Comparison of ENCODE assay signal across 10 mouse cellular contexts in the genomic region with DNA sequence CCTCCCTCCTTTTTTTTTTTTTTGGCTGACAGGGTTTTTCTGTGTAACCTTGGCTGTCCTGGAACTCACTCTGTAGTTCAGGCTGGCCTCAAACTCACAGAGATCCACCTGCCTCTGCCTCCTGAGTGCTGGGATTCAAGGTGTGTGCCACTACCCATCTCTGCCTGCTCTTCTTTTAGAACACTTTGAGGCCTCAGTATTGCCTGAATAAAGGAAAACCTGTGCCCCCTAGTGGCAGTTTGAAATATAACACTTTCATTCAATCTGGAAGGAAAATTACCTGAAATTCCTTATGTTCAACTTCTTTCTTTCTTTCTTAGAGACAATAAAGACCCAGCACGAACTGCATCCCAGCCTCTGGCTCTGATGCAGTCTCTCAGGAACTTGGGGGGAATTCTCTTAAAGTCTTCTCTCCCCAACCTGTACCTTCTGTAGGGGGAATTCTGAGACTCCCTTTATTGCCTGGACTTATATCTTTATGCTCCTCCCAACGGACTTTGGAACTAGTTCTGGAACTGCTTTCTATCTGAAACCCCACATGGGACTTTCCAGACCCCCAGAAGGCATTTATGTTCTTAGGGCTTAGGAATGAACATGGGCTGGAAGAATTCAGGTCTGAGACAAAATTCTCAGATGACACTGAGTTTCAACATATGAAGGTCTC. TPM values are rescaled to one million over a fixed set of nuclear protein-coding genes. Genes with fewer than 3 reads are reported as not detected.
DNase-seq lines count a peak whose midpoint lies in the region; ATAC-seq and TF ChIP-seq lines count a peak whose summit lies in the region.
"Had no signal": no experiment of that assay in that cellular context is flagged by ENCODE, and none has a peak within 500 bp of the region (broad histone marks: within the 10 kb centered on the region; RNA-seq: fewer than 3 reads in every experiment).

No protein-coding gene starts in this region.

- H3K27ac ChIP-seq in kidney, adult 2 months (ENCODE audit: insufficient read depth, low read depth, low read length): no peak overlapping the region
- no peak overlapping the region for H3K27ac ChIP-seq in kidney, embryonic 16.5 days (ENCODE audit: low read length)
- H3K27ac ChIP-seq in cortical plate, adult 2 months (ENCODE audit: insufficient read depth, low read length): no peak overlapping the region
- H3K27ac ChIP-seq: embryonic facial prominence, embryonic 12.5 days; neural tube, embryonic 12.5 days had no signal

- H3K9me3 ChIP-seq in kidney, embryonic 16.5 days (ENCODE audit: low read length): no peaks in the 10 kb centered on the region
- H3K9me3 ChIP-seq: embryonic facial prominence, embryonic 12.5 days; neural tube, embryonic 12.5 days had no signal

- H3K4me1 ChIP-seq in kidney, adult 2 months (ENCODE audit: control insufficient read depth, insufficient read depth, low read length): no peaks in the 10 kb centered on the region
- no peaks in the 10 kb centered on the region for H3K4me1 ChIP-seq in kidney, embryonic 16.5 days (ENCODE audit: insufficient read depth, low read length)
- H3K4me1 ChIP-seq in cortical plate, adult 2 months (ENCODE audit: control insufficient read depth, insufficient read depth, low read length): no peaks in the 10 kb centered on the region
- H3K4me1 ChIP-seq: embryonic facial prominence, embryonic 12.5 days; neural tube, embryonic 12.5 days had no signal

- TF ChIP-seq POLR2A in kidney, adult 2 months (IDR thresholded peaks at IDR 0.05; ENCODE audit: low read depth, low read length): no peak
- TF ChIP-seq POLR2A in cortical plate, adult 2 months (IDR thresholded peaks at IDR 0.05; ENCODE audit: extremely low read depth, insufficient read depth, low read length): no peak

- H3K9ac ChIP-seq in kidney, embryonic 16.5 days (replicated peaks; ENCODE audit: low read length): no peak overlapping the region
- H3K9ac ChIP-seq: embryonic facial prominence, embryonic 12.5 days; neural tube, embryonic 12.5 days had no signal

- no peaks in the 10 kb centered on the region for H3K36me3 ChIP-seq in kidney, adult 2 months (ENCODE audit: control insufficient read depth, insufficient read depth, low read length)
- no peaks in the 10 kb centered on the region for H3K36me3 ChIP-seq in kidney, embryonic 16.5 days (ENCODE audit: insufficient read depth, low read length)
- H3K36me3 ChIP-seq: embryonic facial prominence, embryonic 12.5 days; neural tube, embryonic 12.5 days had no signal

- H3K4me3 ChIP-seq in kidney, adult 2 months (ENCODE audit: insufficient read depth, low read depth, low read length): no peak overlapping the region
- H3K4me3 ChIP-seq in kidney, embryonic 16.5 days (ENCODE audit: low read length): no peak overlapping the region
- no peak overlapping the region for H3K4me3 ChIP-seq in cortical plate, adult 2 months (ENCODE audit: insufficient read depth, low read length)
- H3K4me3 ChIP-seq: embryonic facial prominence, embryonic 12.5 days; neural tube, embryonic 12.5 days had no signal

- DNase-seq in kidney, adult 2 months: peak; percentile 62
- DNase-seq in 3T3-L1 (ENCODE audit: low read depth, low spot score): peak; percentile 73
- DNase-seq in CD8-positive naive resting alpha-beta T cell, adult 2 months (ENCODE audit: low read depth in 2 of 2, low spot score in 2 of 2): peak; percentile 18 to 28
- peak; percentile 43 for DNase-seq in thymus, postnatal 14 days
- no peak for DNase-seq in gastrocnemius, adult 8-10 months (ENCODE audit: low spot score in 2 of 2)
- DNase-seq in ovary, postnatal 36 days (ENCODE audit: low spot score): no peak

- ATAC-seq in kidney, embryonic 16.5 days (ENCODE audit: low FRiP score, low TSS enrichment): no peak

- WGBS in kidney, adult 2 months: 26% methylated on average over 2 of the region's 2 CpGs
- 17% methylated on average over 2 of the region's 2 CpGs for WGBS in kidney, embryonic 16.5 days

- no peak overlapping the region for H3K4me2 ChIP-seq in kidney, embryonic 16.5 days (replicated peaks; ENCODE audit: low read depth, low read length)
- H3K4me2 ChIP-seq: embryonic facial prominence, embryonic 12.5 days; neural tube, embryonic 12.5 days had no signal

- 0 out of 2 replicates have a peak, but pooled peaks have one; percentile 0 for TF ChIP-seq CTCF in kidney, adult 2 months (conservative IDR thresholded peaks at IDR 0.05; ENCODE audit: insufficient read depth, insufficient read length, low read depth, low read length)
- TF ChIP-seq CTCF in cortical plate, adult 2 months (IDR thresholded peaks at IDR 0.05; ENCODE audit: extremely low read depth, insufficient read depth, low read length): 0 out of 2 replicates have a peak, but pooled peaks have one; percentile 19

- H3K27me3 ChIP-seq in kidney, adult 2 months (replicated peaks; ENCODE audit: control insufficient read depth, insufficient read depth, low read length): no peaks in the 10 kb centered on the region; the same call in 1 of the 2 replicates
- no peaks in the 10 kb centered on the region for H3K27me3 ChIP-seq in kidney, embryonic 16.5 days (ENCODE audit: insufficient read depth, low read length)
- H3K27me3 ChIP-seq: embryonic facial prominence, embryonic 12.5 days had no signal

RNA-seq across cellular contexts. Expression of a gene that starts 11.5 kb away (rescaled TPM):
- polyA plus RNA-seq in kidney, adult 2 months (2012; rRNA removed): 91.2 and 91.5 TPM in 2 replicates
- polyA plus RNA-seq in kidney, embryonic 16.5 days (2015; fragmentation: Nextera tagmentation; extraction: Ambion mirVana): 59.5 and 59.7 TPM in 2 replicates
- 144 and 209 TPM in 2 replicates for polyA plus RNA-seq in cortical plate, adult 2 months (2012; rRNA removed)
- total RNA-seq in gastrocnemius, adult 8-10 months (2022): 1 to 10 TPM in 2 of 4 experiments, under 1 TPM in 2; 0.75 to 1.8 (median 0.99) TPM

Comparison
In these comparisons a context has a peak if more than half of its experiments do, and no peak if none do; other contexts are left out.
1. DNase-seq: peak in kidney, adult 2 months (single experiment), 3T3-L1 (single experiment), CD8-positive naive resting alpha-beta T cell, adult 2 months (2 of 2) and thymus, postnatal 14 days (single experiment); none in gastrocnemius, adult 8-10 months (0 of 2) and ovary, postnatal 36 days (single experiment).